Mouse (Mus musculus): ENCODE results near the gene Olfr1443.

- TF ChIP-seq ZNF384 (IDR thresholded peaks at IDR 0.05; ENCODE audit: low read depth, low read length) (no peak), CHD2 (IDR thresholded peaks at IDR 0.05; ENCODE audit: low read depth, low read length) (no peak), MAFK (IDR thresholded peaks at IDR 0.05; ENCODE audit: insufficient read depth, low read depth, low read length) (no peak), ZC3H11A (IDR thresholded peaks at IDR 0.05; ENCODE audit: borderline replicate concordance, low read depth, low read length) (no peak), HCFC1 (IDR thresholded peaks at IDR 0.05; ENCODE audit: borderline replicate concordance, insufficient read depth, low read length) (no peak)
These were observed 6.7 kb downstream of the Olfr1443 start for GRCm38 (mm10) chr19:12684638-12685037.

Measured in ES-E14 (cell line).